Comparison of ENCODE assay signal across 8 mouse cellular contexts in genomic region chr9:80155277-80155676, GRCm38 (mm10). TPM values are rescaled to one million over a fixed set of nuclear protein-coding genes. Genes with fewer than 3 reads are reported as not detected.
DNase-seq lines count a peak whose midpoint lies in the region; ATAC-seq and TF ChIP-seq lines count a peak whose summit lies in the region.
"Had no signal": no experiment of that assay in that cellular context is flagged by ENCODE, and none has a peak within 500 bp of the region (broad histone marks: within the 10 kb centered on the region; RNA-seq: fewer than 3 reads in every experiment).

No protein-coding gene starts in this region.

- H3K27ac ChIP-seq in midbrain, embryonic 10.5 days (replicated peaks), result no peak overlapping the region
- H3K27ac ChIP-seq: stomach, embryonic 15.5 days had no signal

- intact Hi-C loops in heart, postnatal 14 days (cut with DNase I), result no loop called here

- H3K36me3 ChIP-seq in midbrain, embryonic 10.5 days, result peaks cover 23% of the 10 kb centered on the region

- H3K27me3 ChIP-seq in midbrain, embryonic 10.5 days (ENCODE audit: low read depth, poor library complexity, severe bottlenecking), result no peaks in the 10 kb centered on the region
- H3K27me3 ChIP-seq: stomach, embryonic 15.5 days had no signal

- peak; percentile 86 for DNase-seq in R1 (ENCODE audit: low read depth, low spot score)
- DNase-seq in brain, embryonic 14.5 days (ENCODE audit: low read depth), result peak; percentile 94
- DNase-seq in heart, postnatal 14 days, result peak; percentile 49 to 53
- peak; percentile 62 to 81 for DNase-seq in layer of hippocampus, adult 18-20 months (ENCODE audit: low spot score in 2 of 2)
- peak; percentile 32 for DNase-seq in midbrain, embryonic 10.5 days (ENCODE audit: low spot score)
- no peak for DNase-seq in urinary bladder, postnatal 4 days (ENCODE audit: low spot score in 2 of 2)

- peaks cover 7% of the 10 kb centered on the region for H3K4me1 ChIP-seq in midbrain, embryonic 10.5 days

- 0 out of 2 replicates have a peak, but pooled peaks cover 4% of the 10 kb centered on the region for H3K9me3 ChIP-seq in midbrain, embryonic 10.5 days (replicated peaks)
- H3K9me3 ChIP-seq: stomach, embryonic 15.5 days had no signal

- ATAC-seq in erythroid progenitor cell, adult 5-6 weeks (replicated peaks; ENCODE audit: low FRiP score, poor library complexity, severe bottlenecking), result no peak

- 61% methylated on average over 5 of the region's 5 CpGs for WGBS in midbrain, embryonic 10.5 days

- TF ChIP-seq CTCF in brain, embryonic 14.5 days (IDR thresholded peaks at IDR 0.05; ENCODE audit: borderline replicate concordance, extremely low read depth, insufficient read depth, insufficient read length), result no peak

- TF ChIP-seq POLR2A in brain, embryonic 14.5 days (IDR thresholded peaks at IDR 0.05; ENCODE audit: borderline replicate concordance, extremely low read depth, insufficient read depth, insufficient read length, poor library complexity, severe bottlenecking), result no peak

- no peak overlapping the region for H3K4me3 ChIP-seq in midbrain, embryonic 10.5 days
- H3K4me3 ChIP-seq: stomach, embryonic 15.5 days had no signal

RNA-seq across cellular contexts. Expression of gene Myo6, which starts 9.6 kb away (rescaled TPM):
- polyA plus RNA-seq in brain, embryonic 14.5 days (2012; rRNA removed), result 8.7 and 17.1 TPM in 2 replicates
- total RNA-seq in heart, postnatal 14 days (2021), result 10 to 100 TPM; 16.9 to 18.0 TPM
- 10 to 100 TPM; 72.6 to 77.8 TPM for total RNA-seq in layer of hippocampus, adult 18-20 months (2021)
- polyA plus RNA-seq in midbrain, embryonic 10.5 days (2016; fragmentation: Nextera tagmentation; extraction: Ambion mirVana), result 8.4 and 9.9 TPM in 2 replicates
- 5.4 TPM in 1 of 2 replicates, not detected in the other for total RNA-seq in erythroid progenitor cell, adult 5-6 weeks (2015; ENCODE audit: low replicate concordance)
- 0.45 TPM in 1 of 2 replicates, not detected in the other for total RNA-seq in erythroid progenitor cell, adult 5-6 weeks (2017; ENCODE audit: low replicate concordance)

Comparison
In these comparisons a context has a peak if more than half of its experiments do, and no peak if none do; other contexts are left out.
1. DNase-seq: peak in R1 (single experiment), brain, embryonic 14.5 days (single experiment), heart, postnatal 14 days (2 of 2), layer of hippocampus, adult 18-20 months (2 of 2) and midbrain, embryonic 10.5 days (single experiment); none in urinary bladder, postnatal 4 days (0 of 2).